Mouse (Mus musculus): ENCODE results near the gene Swsap1. TPM values are rescaled to one million over a fixed set of nuclear protein-coding genes. Genes with fewer than 3 reads are reported as not detected.

The Swsap1 gene
- 1.2 and 1.4 TPM in 2 replicates for polyA plus RNA-seq (2012; rRNA removed)

GRCm38 (mm10) chr9:21955570-21956281 lies at the start of gene Swsap1:
Swsap1 (plus strand) TSS chr9:21955755.

GRCm38 (mm10) chr9:21918035-21918592 lies 37.4 kb upstream of the Swsap1 start, which contains the start of gene Rab3d:
Rab3d (minus strand) TSS chr9:21918192.

GRCm38 (mm10) chr9:21927208-21927753 lies 28.3 kb upstream of the Swsap1 start, which contains the start of the genes Ccdc159 and Tmem205:
Ccdc159 (plus strand) TSS chr9:21927471.
Tmem205 (minus strand) TSS chr9:21927556.

GRCm38 (mm10) chr9:21936692-21937570 lies 18.6 kb upstream of the Swsap1 start, which contains the start of gene Plppr2:
Plppr2 (plus strand) TSS chr9:21937033.

GRCm38 (mm10) chr9:21963417-21963816 lies 7.9 kb downstream of the Swsap1 start, which contains the start of gene Epor:
Epor (minus strand) TSS chr9:21963506.

GRCm38 (mm10) chr9:21989230-21990110 lies 33.9 kb downstream of the Swsap1 start, which contains the start of gene Rgl3:
Rgl3 (minus strand) TSS chr9:21989446.

GRCm38 (mm10) chr9:22002194-22003162 lies 46.9 kb downstream of the Swsap1 start, which contains the start of the genes Ccdc151 and Prkcsh:
Ccdc151 (minus strand) TSS chr9:22002634.
Prkcsh (plus strand) TSS chr9:22002806.

Other genes starting within 250 kb of the Swsap1 start
- gene Ldlr, start 232.3 kb upstream of the Swsap1 start, polyA plus RNA-seq (2012; rRNA removed) = 12.1 and 12.7 TPM in 2 replicates
- 52.4 and 58.5 TPM in 2 replicates for gene Spc24, start 195.5 kb upstream of the Swsap1 start, polyA plus RNA-seq (2012; rRNA removed)
- gene Kank2, start 157.0 kb upstream of the Swsap1 start, polyA plus RNA-seq (2012; rRNA removed) = 3.9 and 4.1 TPM in 2 replicates
- gene Angptl8, start 120.2 kb upstream of the Swsap1 start, polyA plus RNA-seq (2012; rRNA removed) = 17.9 and 18.5 TPM in 2 replicates
- 9.2 and 9.4 TPM in 2 replicates for gene Dock6, start 103.1 kb upstream of the Swsap1 start, polyA plus RNA-seq (2012; rRNA removed)
- gene Rab3d, start 37.6 kb upstream of the Swsap1 start, polyA plus RNA-seq (2012; rRNA removed) = 5.2 and 5.5 TPM in 2 replicates
- gene Ccdc159, start 28.3 kb upstream of the Swsap1 start, polyA plus RNA-seq (2012; rRNA removed) = 1.1 and 1.3 TPM in 2 replicates
- 31.9 and 38.6 TPM in 2 replicates for gene Tmem205, start 28.2 kb upstream of the Swsap1 start, polyA plus RNA-seq (2012; rRNA removed)
- 2.4 and 2.6 TPM in 2 replicates for gene Plppr2, start 18.7 kb upstream of the Swsap1 start, polyA plus RNA-seq (2012; rRNA removed)
- 117 and 141 TPM in 2 replicates for gene Epor, start 7.8 kb downstream of the Swsap1 start, polyA plus RNA-seq (2012; rRNA removed)
- 0.10 TPM in 2 replicates for gene Rgl3, start 33.7 kb downstream of the Swsap1 start, polyA plus RNA-seq (2012; rRNA removed)
- gene Ccdc151, start 46.9 kb downstream of the Swsap1 start, polyA plus RNA-seq (2012; rRNA removed) = 0.05 and 0.06 TPM in 2 replicates
- gene Prkcsh, start 47.1 kb downstream of the Swsap1 start, polyA plus RNA-seq (2012; rRNA removed) = 41.7 and 46.6 TPM in 2 replicates
- gene Elavl3, start 96.3 kb downstream of the Swsap1 start, polyA plus RNA-seq (2012; rRNA removed) = 0.01 and 0.03 TPM in 2 replicates
- not detected in 2 replicates for gene Gm49318, start 115.5 kb downstream of the Swsap1 start, polyA plus RNA-seq (2012; rRNA removed)
- 7.3 and 7.9 TPM in 2 replicates for gene Zfp653, start 115.6 kb downstream of the Swsap1 start, polyA plus RNA-seq (2012; rRNA removed)
- gene Ecsit, start 129.7 kb downstream of the Swsap1 start, polyA plus RNA-seq (2012; rRNA removed) = 13.1 and 15.4 TPM in 2 replicates
- gene Cnn1, start 143.5 kb downstream of the Swsap1 start, polyA plus RNA-seq (2012; rRNA removed) = 0.12 and 0.29 TPM in 2 replicates
- 52.9 and 66.3 TPM in 2 replicates for gene Elof1, start 161.4 kb downstream of the Swsap1 start, polyA plus RNA-seq (2012; rRNA removed)
- 160 and 181 TPM in 2 replicates for gene Acp5, start 180.0 kb downstream of the Swsap1 start, polyA plus RNA-seq (2012; rRNA removed)
- gene Pigyl, start 201.1 kb downstream of the Swsap1 start, polyA plus RNA-seq (2012; rRNA removed) = 29.2 and 32.3 TPM in 2 replicates
- gene Zfp872, start 232.3 kb downstream of the Swsap1 start, polyA plus RNA-seq (2012; rRNA removed) = 0.02 and 0.05 TPM in 2 replicates